Mouse (Mus musculus): ENCODE measurements around the gene Tox3.

Gene Tox3

DNA sequence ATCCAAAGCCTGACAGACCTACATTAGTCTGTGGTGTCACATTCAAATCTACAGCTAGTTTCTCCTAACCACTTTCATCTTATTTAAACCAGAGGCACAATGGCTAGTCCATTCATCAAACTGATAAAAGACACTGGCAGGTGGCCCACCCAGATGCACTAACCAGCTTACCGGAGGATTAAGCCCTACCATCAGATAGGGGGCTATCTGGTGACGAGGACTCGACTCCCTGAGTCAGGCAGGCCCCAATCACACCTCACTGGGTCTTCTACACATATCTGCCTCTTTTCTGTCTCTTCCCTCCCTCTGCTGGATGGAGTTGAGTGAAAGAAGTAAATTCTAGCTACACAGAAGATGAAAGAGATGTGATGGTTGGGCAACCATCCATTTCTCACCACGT is 24.3 kb downstream of the Tox3 start:
- no peak for DNase-seq

- no peak for DNase-seq
These were observed 25.3 kb downstream of the Tox3 start for GRCm38 (mm10) chr8:90322701-90323439.

DNA sequence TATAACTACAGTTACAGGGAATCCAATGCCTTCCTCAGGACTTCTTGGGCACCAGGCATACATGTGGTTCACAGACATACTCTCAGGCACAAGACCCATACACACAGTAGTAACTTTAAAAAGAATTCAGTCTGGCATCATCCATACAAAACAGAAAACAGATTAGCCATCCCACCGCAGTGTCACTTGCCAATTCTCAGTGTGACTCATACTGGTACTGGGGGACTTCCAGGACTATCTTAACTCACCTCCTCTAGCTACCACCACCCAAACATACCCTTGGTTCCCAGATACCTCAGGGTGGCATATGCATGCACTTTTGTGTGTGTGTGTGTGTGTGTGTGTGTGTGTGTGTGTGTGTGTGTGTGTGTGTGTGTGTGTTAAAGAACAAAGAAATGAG is 26.9 kb downstream of the Tox3 start:
- DNase-seq, result no peak

DNA sequence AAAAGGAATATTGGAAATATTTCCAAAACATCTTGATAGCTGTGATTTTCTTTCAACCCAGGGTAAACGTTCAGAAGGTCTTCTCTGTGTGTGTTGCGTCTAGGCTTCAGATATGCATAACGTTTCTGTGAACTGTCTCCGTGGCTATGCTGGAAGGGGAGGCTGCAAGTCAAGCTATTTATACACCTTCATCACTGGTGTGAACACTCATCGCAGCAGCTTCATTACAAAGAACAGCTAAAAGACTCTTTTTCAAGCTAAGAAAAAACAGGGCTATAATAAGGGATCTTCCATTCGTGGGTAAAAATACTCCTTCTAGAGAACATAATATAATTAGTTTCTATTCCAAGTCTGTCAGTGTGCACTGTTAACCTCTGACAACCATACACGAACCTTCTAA is 33.8 kb downstream of the Tox3 start:
- DNase-seq, result no peak

- no peak for DNase-seq
These were observed 45.2 kb downstream of the Tox3 start for GRCm38 (mm10) chr8:90302951-90303350.

DNA sequence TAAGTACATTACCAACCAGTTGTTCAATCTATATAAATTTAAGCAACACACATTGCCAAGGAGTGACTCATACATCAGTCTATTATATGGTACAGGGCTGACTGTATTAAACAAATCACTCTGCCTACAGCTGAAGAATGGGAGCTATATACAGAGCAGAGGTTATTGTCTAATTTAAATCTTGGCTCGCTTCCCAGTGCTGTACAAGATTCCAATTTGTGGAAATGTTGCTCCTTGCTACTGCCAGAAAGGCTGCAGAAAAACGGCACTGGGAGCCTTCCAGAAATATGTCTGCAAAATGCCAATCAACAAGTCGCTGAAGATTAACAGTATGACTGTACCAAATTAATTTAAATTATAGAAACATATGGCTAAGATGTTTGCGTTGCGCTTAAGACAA is 45.9 kb downstream of the Tox3 start:
- no peak for DNase-seq

DNA sequence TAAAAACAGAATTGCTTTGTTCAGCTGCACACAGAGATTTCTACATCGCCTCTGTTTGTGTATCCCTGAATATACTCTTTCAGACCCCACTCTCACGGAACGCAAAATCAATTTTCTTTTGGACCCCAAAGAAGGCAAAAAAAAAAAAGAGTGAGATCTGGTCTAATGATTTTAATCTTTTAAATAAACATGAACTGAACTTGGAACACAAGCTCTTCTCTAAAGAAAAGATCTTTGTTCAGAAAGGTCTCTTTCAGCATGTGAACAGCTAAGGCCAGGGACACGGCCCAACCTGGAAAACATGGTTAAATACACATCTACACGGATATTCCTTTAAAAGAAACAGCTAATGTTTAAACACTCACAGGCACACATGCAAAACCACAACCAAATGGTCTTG is 46.6 kb downstream of the Tox3 start:
- DNase-seq, result no peak

- DNase-seq, result no peak
These were observed 47.2 kb downstream of the Tox3 start for GRCm38 (mm10) chr8:90300973-90301372.

- DNase-seq, result no peak
These were observed 54.1 kb downstream of the Tox3 start for GRCm38 (mm10) chr8:90294061-90294460.

GRCm38 (mm10) chr8:90290811-90291210 is 57.3 kb downstream of the Tox3 start:
- DNase-seq, result no peak

DNA sequence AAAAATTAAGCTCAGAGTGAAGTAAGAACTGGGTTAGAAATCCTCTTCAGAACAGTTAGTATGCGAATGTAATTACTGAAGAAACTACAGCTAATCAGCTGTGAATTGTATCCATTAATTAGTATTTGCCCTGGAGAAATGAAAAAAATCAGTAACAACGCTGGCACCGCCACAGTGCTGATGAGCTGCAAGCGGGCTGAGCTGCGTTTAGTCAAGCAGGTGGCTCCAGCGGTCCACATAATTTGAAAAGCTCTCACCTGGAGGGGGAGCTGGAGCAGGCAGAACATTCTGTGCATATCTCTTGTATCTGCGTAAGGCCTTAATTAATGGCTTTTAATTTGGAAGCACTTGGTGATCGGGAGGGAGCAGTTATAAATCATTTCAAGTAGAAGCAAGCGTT is 71.4 kb downstream of the Tox3 start:
- DNase-seq, result no peak

GRCm38 (mm10) chr8:90273182-90273581 is 75.0 kb downstream of the Tox3 start:
- DNase-seq, result no peak

DNA sequence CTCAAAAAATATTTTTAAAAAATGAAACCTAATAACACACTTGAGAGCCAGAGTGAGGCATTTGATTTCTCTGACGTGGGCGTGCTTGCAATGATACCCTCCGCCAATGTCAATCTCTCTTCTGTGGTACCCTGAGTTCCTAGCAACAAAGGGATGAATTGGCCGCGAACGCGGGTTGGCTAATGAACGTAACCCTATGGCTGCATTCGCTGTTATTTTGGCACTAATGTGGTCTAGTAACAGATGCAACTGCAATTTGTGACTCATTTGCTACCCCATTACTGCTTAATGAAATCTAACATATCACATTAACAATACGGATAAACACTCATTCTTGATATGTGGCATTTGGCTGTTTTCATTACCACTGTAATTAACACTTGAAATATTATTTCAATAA is 76.2 kb downstream of the Tox3 start:
- no peak for DNase-seq

- DNase-seq, result no peak
These were observed 80.4 kb downstream of the Tox3 start for GRCm38 (mm10) chr8:90267698-90268256.

DNA sequence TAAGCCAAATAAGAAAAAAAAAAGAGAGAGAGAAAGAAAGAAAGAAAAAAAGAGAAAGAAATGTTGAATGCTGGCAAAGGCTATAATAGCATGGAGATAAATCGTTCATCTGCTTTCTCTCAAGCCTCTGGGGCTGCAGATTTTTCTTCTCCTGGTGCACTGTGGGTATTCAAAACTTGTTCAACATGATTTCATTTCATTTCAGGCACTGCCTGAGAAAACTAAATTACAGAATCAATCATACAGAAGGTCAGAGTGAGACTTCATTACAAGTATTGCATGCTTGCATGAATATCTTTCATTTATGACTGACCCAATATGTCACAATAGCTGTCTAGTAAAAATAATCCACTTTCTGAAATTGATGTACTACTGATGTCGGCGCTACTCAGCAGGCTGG is 81.2 kb downstream of the Tox3 start:
- no peak for DNase-seq

DNA sequence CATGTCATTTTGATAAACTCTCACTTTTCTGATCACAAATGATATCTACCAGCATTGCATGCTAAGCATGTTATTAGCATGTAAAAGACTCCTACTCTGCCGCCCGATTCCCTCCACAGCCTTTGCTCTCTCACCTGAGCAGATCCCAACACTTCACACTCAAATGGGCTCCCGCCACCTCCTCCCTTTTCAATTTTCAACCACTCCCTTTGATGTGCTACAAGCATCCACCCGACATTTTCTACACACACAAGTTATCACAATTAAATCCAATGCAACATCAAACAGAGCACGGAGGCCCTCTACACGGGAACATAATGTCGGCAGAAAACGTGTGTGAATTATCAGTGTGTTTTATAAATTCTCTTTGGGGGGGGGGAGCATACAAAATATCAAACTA is 81.9 kb downstream of the Tox3 start:
- no peak for DNase-seq

DNA sequence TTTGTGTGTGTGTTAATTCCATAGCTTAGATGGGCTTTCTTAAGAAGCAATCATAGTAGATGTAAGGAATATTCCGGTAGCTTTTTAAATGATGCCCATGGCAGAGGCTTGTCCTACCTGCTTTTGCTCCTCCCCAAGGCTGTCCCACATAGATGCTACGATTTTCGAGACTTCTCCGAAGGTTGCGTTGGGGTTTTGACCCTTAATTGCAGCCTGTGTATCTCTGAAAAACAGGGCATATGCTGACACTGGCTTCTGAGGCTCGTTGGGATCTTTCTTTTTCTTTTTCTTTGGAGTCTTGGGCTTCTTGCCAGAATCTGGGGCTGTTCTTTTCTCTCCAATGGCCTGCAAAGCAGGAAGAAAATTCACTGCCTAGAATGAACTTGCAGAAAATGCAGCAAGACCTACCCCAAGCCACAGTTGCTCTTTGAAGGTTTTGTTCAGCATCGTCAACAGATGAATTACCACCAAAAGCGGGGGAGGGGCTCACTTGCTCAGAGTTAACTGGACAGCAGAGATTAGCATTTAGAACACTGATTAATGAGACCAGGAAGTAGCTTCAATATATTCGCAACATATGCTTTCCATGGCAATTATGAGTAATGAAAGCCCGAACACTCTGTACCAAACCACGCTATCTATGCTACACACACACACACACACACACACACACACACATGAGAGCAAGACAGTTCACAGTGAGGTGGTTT is 93.8 kb downstream of the Tox3 start:
- no peak for DNase-seq

GRCm38 (mm10) chr8:90246357-90246756 is 101.8 kb downstream of the Tox3 start:
- no peak for DNase-seq

DNA sequence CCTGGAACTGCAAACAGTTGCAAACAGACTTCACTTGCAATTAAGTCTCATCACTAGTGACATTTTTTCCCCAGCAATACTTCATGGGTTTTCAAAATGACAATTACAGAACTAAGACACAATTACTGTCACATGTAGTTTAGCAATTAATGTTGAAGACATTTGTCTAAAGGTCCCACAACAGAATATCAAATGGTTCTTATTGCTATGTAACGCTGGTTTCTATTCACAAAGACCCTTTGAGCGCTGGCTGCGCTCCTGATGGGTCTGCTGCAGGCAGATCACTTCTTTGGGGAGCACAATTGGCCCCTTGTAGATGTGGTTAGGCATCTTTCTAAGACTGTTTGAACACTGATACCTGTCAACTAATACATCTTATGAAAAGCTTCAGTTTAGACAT is 102.3 kb downstream of the Tox3 start:
- DNase-seq, result no peak

GRCm38 (mm10) chr8:90245187-90245586 is 103.0 kb downstream of the Tox3 start:
- DNase-seq, result no peak

GRCm38 (mm10) chr8:90244458-90245145 is 103.5 kb downstream of the Tox3 start:
- DNase-seq, result no peak

DNA sequence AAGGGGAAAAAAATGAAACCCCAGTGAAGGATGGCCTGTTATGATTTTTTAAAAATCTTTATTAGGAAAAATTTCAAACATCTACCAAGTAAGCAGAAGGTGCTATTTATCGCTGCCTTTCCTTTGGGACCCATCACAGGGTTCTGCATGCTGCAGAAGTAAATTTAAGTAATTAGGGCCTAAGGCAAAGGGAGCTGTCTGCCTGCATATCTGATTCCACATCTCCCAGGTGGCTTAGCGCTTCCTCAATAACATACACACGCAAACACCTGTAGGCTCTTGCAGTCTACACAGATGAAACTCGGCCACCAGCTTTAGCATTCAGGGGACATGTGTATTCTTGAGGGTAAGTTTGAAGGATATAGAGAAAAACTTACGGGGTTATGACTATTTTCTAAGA is 104.2 kb downstream of the Tox3 start:
- DNase-seq, result no peak

- DNase-seq, result no peak
These were observed 105.8 kb downstream of the Tox3 start for GRCm38 (mm10) chr8:90242351-90242750.

GRCm38 (mm10) chr8:90241461-90241860 is 106.7 kb downstream of the Tox3 start:
- DNase-seq, result no peak

Measured in thymus, adult 18-20 months (tissue).